Mouse (Mus musculus) CD8-positive naive resting alpha-beta T cell, adult 57 days (primary cell): ENCODE measurements around the gene Zfp687. TPM values are rescaled to one million over a fixed set of nuclear protein-coding genes. Genes with fewer than 3 reads are reported as not detected.

Experiments used
- total RNA-seq: library from RNA; stranded (reverse); gene quantifications from one replicate; pipeline ENCODE4 v1.2.4, GENCODE M21; 2023

The Zfp687 gene
- 51.4 TPM for total RNA-seq

DNA sequence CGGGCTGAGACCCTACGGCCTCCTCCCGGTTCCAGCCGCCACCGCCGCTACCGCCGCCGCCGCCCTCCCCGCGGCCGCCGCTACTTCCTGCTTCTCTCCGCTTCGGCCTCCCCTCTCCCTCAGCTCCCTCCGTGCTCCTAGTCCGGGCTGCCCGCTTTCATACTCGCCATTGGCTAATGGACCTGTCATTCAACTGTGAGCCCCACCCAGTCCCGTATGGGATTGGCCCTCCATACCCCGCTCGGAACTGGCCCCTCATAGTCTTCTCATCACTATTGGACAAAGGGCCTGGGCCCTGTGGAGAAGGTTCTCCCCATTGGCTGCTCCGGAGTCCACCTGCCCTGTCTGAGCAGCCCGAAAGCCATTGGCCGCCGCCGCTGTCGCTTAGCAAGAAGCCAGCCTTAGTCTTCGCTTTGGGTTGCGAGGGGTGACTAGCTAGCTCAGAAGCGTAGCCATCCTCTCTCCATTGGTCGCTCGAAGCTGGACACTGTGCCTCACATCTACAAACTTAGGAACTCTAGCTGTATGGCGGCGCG lies at the start of gene Zfp687:
Gene Zfp687, minus strand, starts transcription at position 112 of the 536 bp plus-strand sequence.

DNA sequence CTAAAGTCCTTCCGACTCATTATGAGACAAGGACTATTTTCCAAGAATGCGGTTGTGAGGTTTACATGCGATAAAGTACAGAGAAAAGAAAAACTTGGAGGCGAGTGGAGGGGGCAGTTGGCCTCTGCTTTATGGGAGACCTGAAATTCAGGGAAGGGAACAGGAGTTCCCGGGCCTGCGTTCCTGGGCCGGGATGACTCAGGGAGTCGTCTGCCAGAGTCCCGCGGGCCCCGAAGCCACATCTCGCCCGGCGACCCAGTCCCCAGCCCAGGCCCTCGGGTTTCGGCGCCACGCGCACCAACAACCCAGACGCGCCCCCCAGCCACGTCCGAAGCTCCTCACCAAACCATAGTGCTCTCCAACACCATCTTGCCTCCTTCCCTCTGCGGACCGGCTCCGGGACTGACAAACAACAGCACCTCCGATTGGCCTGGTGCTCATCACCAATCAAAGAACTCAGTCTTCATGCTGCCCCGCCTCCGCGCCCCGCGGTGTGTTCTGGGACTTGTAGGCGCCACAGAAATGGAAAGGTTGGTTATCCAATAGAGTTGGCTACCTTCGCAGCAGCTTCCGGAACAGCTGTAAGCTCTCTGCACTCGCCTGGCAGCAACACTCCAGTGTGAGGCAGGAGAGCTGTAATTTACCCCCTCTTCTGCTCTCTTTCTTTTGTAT lies 27.1 kb upstream of the Zfp687 start, which contains the start of gene Psmd4:
Gene Psmd4, minus strand, starts transcription at position 449 of the 672 bp plus-strand sequence.

DNA sequence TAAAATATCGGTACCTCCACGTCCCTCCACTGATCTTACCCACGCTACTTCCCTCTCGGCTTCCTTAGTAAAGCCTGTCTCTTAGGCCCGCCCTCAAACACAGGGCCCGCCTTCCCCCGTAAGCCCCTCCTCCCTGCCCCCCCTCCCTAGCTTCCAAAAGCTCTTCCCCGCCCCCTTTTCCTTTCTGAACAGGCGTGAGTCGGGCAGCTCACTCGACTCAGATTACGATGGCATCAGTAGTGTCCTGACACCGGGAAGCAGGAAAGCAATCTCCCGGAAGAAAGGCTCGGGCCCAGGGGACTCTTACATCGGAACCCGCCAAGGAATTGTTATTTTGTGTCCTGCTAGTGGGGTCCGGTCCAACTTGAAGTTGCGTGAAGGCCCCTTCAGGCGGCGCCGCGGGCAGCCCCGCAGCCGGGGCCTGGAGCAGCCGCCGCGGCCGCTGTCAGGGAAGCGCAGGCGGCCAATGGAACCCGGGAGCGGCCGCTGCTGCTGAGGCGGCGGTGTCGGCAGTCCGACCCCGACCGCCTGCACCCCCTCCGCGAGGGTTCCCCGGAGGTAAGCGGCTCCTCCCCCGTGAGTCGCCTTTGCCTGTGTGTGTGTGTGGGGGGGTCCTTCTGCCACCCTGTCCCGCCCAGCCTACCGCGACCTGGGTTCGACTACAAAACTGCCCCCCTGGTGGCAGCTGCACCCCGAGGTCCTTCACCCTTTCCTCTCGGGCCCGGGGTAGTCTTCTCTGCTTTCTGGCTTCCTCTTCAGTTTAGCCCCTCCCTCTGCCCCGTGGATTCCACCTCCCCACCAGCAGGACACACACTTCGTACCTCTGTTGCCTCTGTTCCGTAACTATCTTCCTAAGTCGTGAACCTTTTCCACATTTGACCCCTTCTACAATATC lies 40.5 kb downstream of the Zfp687 start, which contains the start of gene Pi4kb:
Gene Pi4kb, plus strand, starts transcription at position 204 of the 895 bp plus-strand sequence.

Other genes with a start within 250 kb of the Zfp687 start
- gene Cgn, start 229.0 kb downstream of the Zfp687 start, total RNA-seq, result 1.4 TPM
- 74.0 TPM for gene Pogz, start 177.9 kb downstream of the Zfp687 start, total RNA-seq
- gene Psmb4, start 128.5 kb downstream of the Zfp687 start, total RNA-seq, result 195 TPM
- 1.2 TPM for gene Selenbp1, start 82.4 kb downstream of the Zfp687 start, total RNA-seq
- gene Rfx5, start 61.4 kb downstream of the Zfp687 start, total RNA-seq, result 28.3 TPM
- gene Pi4kb, start 40.7 kb downstream of the Zfp687 start, total RNA-seq, result 39.0 TPM
- 127 TPM for gene Psmd4, start 27.2 kb upstream of the Zfp687 start, total RNA-seq
- gene Pip5k1a, start 91.5 kb upstream of the Zfp687 start, total RNA-seq, result 54.4 TPM
- gene Vps72, start 95.6 kb upstream of the Zfp687 start, total RNA-seq, result 48.9 TPM
- 2.5 TPM for gene Tmod4, start 109.0 kb upstream of the Zfp687 start, total RNA-seq
- gene Scnm1, start 118.6 kb upstream of the Zfp687 start, total RNA-seq, result 99.1 TPM
- 5.1 TPM for gene Lysmd1, start 118.6 kb upstream of the Zfp687 start, total RNA-seq
- gene Tnfaip8l2, start 126.9 kb upstream of the Zfp687 start, total RNA-seq, result 73.5 TPM
- gene Sema6c, start 145.0 kb upstream of the Zfp687 start, total RNA-seq, result 2.2 TPM
- gene Gabpb2, start 202.5 kb upstream of the Zfp687 start, total RNA-seq, result 79.5 TPM
- gene Cdc42se1, start 213.3 kb upstream of the Zfp687 start, total RNA-seq, result 223 TPM
- gene Mllt11, start 216.7 kb upstream of the Zfp687 start, total RNA-seq, result 15.7 TPM
- gene Gm128, start 226.2 kb upstream of the Zfp687 start, total RNA-seq, result not detected
- gene Bnipl, start 235.7 kb upstream of the Zfp687 start, total RNA-seq, result not detected